Mouse (Mus musculus) embryonic facial prominence, embryonic 15.5 days (tissue): ENCODE data around the gene Slc38a8. TPM values are rescaled to one million over a fixed set of nuclear protein-coding genes. Genes with fewer than 3 reads are reported as not detected.

Experiments
- ATAC-seq: fragments of 200-750 bp; cut with Nextera tagmentation; 2 replicates; pipeline ENCODE4 v1.8.0; 2017; ENCODE audit warnings: low read depth, moderate TSS enrichment; ENCODE audit not compliant: insufficient number of reproducible peaks, low FRiP score, low TSS enrichment
- H3K27ac ChIP-seq: fragments of 300-500 bp; sonication (generic); replicated peaks from 2 replicates; pipeline ENCODE4 v1.5.1; 2015; ENCODE audit warnings: mild to moderate bottlenecking, inconsistent platforms
- H3K27me3 ChIP-seq: fragments of 300-500 bp; sonication (generic); 2 replicates; pipeline ENCODE4 v1.6.1; 2015; ENCODE audit warnings: inconsistent platforms
- H3K36me3 ChIP-seq: fragments of 300-500 bp; sonication (generic); 2 replicates; pipeline ENCODE4 v1.6.1; 2015; ENCODE audit warnings: mild to moderate bottlenecking, inconsistent platforms
- H3K4me1 ChIP-seq: fragments of 300-500 bp; sonication (generic); 2 replicates; pipeline ENCODE4 v1.6.1; 2015; ENCODE audit warnings: inconsistent platforms
- H3K4me2 ChIP-seq: fragments of 300-500 bp; sonication (generic); replicated peaks from 2 replicates; pipeline ENCODE4 v1.6.1; 2015; ENCODE audit warnings: mild to moderate bottlenecking, inconsistent platforms
- H3K4me3 ChIP-seq: fragments of 300-500 bp; sonication (generic); replicated peaks from 2 replicates; pipeline ENCODE4 v1.5.1; 2015; ENCODE audit warnings: mild to moderate bottlenecking, inconsistent platforms
- H3K9ac ChIP-seq: fragments of 300-500 bp; sonication (generic); 2 replicates; pipeline ENCODE4 v1.6.1; 2015; ENCODE audit warnings: inconsistent platforms
- H3K9me3 ChIP-seq: fragments of 300-500 bp; sonication (generic); replicated peaks from 2 replicates; pipeline ENCODE4 v1.6.1; 2016; ENCODE audit warnings: inconsistent platforms
- WGBS: fragments of 180-500 bp; shearing (Covaris S2); methylation state at CpG from one replicate; pipeline ENCODE4 v1.1.7; 2015; 5-methylcytosine and 5-hydroxymethylcytosine counted together
- polyA plus RNA-seq: library from polyadenylated mRNA; unstranded; fragments of >200 nt; fragmentation: Nextera tagmentation; extraction: Ambion mirVana; gene quantifications from 2 replicates; pipeline ENCODE4 v1.2.1, GENCODE M21; 2015

Slc38a8 gene
- polyA plus RNA-seq, 1 experiment from 2014 or later, result 0.09 TPM

DNA sequence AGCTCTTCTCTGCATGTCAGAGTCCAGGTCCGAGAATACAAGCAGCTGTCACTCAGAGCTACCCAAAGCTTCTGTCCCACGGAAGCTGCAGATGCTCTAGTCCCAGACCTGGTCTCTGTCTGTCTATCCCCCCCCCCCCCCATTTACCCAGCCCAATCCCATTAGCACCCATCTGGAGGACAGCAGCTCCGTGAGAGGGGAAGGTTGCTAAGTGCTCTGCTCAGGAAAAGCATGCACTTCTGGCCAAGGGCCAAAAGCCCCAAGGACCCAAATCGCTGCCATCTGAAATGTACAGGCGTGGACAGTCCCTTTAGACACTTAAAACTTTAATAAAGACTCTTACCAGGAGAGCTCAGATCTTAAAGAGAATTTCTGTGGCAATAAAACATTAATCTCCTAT lies 15.2 kb upstream of the Slc38a8 start:
- H3K9ac ChIP-seq, result no peak overlapping the region
- no peak overlapping the region for H3K27ac ChIP-seq
- 41% methylated on average over 5 of the region's 5 CpGs for WGBS
- H3K4me3 ChIP-seq, result no peak overlapping the region
- no peaks in the 10 kb centered on the region for H3K9me3 ChIP-seq
- peaks cover 98% of the 10 kb centered on the region for H3K36me3 ChIP-seq
- H3K4me1 ChIP-seq, result no peaks in the 10 kb centered on the region
- no peaks in the 10 kb centered on the region for H3K27me3 ChIP-seq
- no peak overlapping the region for H3K4me2 ChIP-seq
- no peak for ATAC-seq

GRCm38 (mm10) chr8:119515767-119516166 lies 14.3 kb upstream of the Slc38a8 start:
- Histone ChIP-seq H3K27ac (no peak overlapping the region), H3K4me2 (no peak overlapping the region), H3K4me1 (no peaks in the 10 kb centered on the region), H3K4me3 (no peak overlapping the region), H3K36me3 (peaks cover 98% of the 10 kb centered on the region), H3K9ac (no peak overlapping the region), H3K27me3 (no peaks in the 10 kb centered on the region), H3K9me3 (no peaks in the 10 kb centered on the region)
- no peak for ATAC-seq
- 65% methylated on average over 3 of the region's 3 CpGs for WGBS

DNA sequence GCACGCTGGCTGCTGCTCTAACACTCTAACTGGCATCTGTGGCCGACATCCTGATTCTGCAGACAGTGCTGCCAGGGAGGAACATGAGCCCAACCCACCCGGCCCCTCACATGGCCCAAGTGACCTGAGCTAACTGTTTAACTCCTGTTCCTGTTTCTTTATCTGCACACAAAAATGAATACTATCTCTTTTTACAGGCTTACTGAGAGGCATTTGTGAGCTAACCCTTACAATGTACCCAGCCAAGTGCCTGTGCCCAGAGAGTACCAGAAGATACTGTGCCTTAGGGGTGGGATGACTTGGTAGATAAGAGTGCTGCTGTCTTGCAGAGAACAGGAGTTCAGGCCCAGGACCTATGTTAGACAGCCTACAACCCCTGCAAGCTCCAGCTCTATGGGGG lies 13.4 kb upstream of the Slc38a8 start:
- Histone ChIP-seq H3K36me3 (peaks cover 98% of the 10 kb centered on the region), H3K27me3 (no peaks in the 10 kb centered on the region), H3K9me3 (no peaks in the 10 kb centered on the region), H3K4me1 (no peaks in the 10 kb centered on the region), H3K4me3 (no peak overlapping the region), H3K9ac (no peak overlapping the region), H3K27ac (no peak overlapping the region), H3K4me2 (no peak overlapping the region)
- no peak for ATAC-seq
- WGBS, result 83% methylated on average over 3 of the region's 3 CpGs

GRCm38 (mm10) chr8:119513405-119513804 lies 11.9 kb upstream of the Slc38a8 start:
- no peaks in the 10 kb centered on the region for H3K9me3 ChIP-seq
- peaks cover 98% of the 10 kb centered on the region for H3K36me3 ChIP-seq
- H3K4me2 ChIP-seq, result no peak overlapping the region
- no peaks in the 10 kb centered on the region for H3K27me3 ChIP-seq
- H3K27ac ChIP-seq, result no peak overlapping the region
- no peak overlapping the region for H3K9ac ChIP-seq
- no peak overlapping the region for H3K4me3 ChIP-seq
- WGBS, result 86% methylated on average over 4 of the region's 4 CpGs
- no peaks in the 10 kb centered on the region for H3K4me1 ChIP-seq
- no peak for ATAC-seq

DNA sequence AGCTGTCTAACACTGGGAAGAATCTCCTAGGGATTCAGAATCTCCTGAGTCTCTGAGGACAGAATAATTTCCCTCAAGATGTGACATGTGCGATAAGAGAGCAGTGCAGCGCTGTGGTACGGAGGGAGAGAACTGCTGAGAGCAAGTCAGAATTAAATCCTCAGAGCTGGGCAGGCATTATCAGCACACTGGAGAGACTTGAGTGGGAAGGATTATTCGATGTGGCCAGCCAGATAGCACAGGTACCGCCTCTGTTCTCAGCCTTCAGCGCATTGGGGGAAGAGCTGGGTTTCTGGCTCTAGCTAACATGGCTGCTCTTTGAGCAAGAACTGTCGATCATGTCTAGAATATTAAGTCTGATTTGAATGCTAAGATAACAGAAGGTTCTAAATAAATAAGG lies 10.2 kb upstream of the Slc38a8 start:
- H3K9me3 ChIP-seq, result no peaks in the 10 kb centered on the region
- H3K9ac ChIP-seq, result no peak overlapping the region
- no peaks in the 10 kb centered on the region for H3K27me3 ChIP-seq
- no peak overlapping the region for H3K4me2 ChIP-seq
- H3K27ac ChIP-seq, result no peak overlapping the region
- ATAC-seq, result no peak
- WGBS, result 93% methylated on average over 7 of the region's 7 CpGs
- no peak overlapping the region for H3K4me3 ChIP-seq
- peaks cover 94% of the 10 kb centered on the region for H3K36me3 ChIP-seq
- no peaks in the 10 kb centered on the region for H3K4me1 ChIP-seq

GRCm38 (mm10) chr8:119510471-119510870 lies 9.0 kb upstream of the Slc38a8 start:
- Histone ChIP-seq H3K4me1 (no peaks in the 10 kb centered on the region), H3K27ac (no peak overlapping the region), H3K4me3 (no peak overlapping the region), H3K9ac (no peak overlapping the region), H3K4me2 (no peak overlapping the region), H3K36me3 (peaks cover 92% of the 10 kb centered on the region), H3K9me3 (no peaks in the 10 kb centered on the region), H3K27me3 (no peaks in the 10 kb centered on the region)
- ATAC-seq, result no peak
- 86% methylated on average over 9 of the region's 9 CpGs for WGBS

GRCm38 (mm10) chr8:119506106-119506505 lies 4.6 kb upstream of the Slc38a8 start:
- H3K27ac ChIP-seq, result no peak overlapping the region
- peaks cover 49% of the 10 kb centered on the region for H3K36me3 ChIP-seq
- H3K9me3 ChIP-seq, result no peaks in the 10 kb centered on the region
- H3K4me2 ChIP-seq, result no peak overlapping the region
- H3K27me3 ChIP-seq, result no peaks in the 10 kb centered on the region
- WGBS, result 84% methylated on average over 8 of the region's 8 CpGs
- H3K4me1 ChIP-seq, result no peaks in the 10 kb centered on the region
- H3K9ac ChIP-seq, result no peak overlapping the region
- ATAC-seq, result no peak
- H3K4me3 ChIP-seq, result no peak overlapping the region

DNA sequence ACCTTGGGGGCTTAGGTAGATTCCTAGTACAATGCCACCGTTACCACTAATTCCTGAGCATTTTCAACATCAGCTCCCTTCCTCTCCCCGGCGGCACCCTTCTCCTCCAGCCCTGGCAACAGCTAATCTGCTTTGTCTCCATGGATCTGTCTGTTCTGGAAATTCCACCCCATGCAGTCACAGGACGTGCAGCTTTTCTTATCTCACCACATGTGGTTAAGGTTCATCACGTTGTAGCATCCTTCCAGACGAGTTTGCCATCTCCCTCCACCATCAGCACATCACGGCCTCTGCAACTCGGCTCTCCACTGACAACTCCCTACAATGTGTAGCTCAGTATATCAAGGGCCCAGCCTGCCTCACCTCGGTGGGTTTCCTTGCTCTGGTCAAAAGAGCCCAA lies 4.0 kb upstream of the Slc38a8 start:
- Histone ChIP-seq H3K27ac (no peak overlapping the region), H3K4me3 (no peak overlapping the region), H3K9me3 (no peaks in the 10 kb centered on the region), H3K36me3 (peaks cover 43% of the 10 kb centered on the region), H3K4me2 (no peak overlapping the region), H3K9ac (no peak overlapping the region), H3K27me3 (no peaks in the 10 kb centered on the region), H3K4me1 (no peaks in the 10 kb centered on the region)
- WGBS, result 44% methylated on average over 9 of the region's 9 CpGs
- no peak for ATAC-seq

DNA sequence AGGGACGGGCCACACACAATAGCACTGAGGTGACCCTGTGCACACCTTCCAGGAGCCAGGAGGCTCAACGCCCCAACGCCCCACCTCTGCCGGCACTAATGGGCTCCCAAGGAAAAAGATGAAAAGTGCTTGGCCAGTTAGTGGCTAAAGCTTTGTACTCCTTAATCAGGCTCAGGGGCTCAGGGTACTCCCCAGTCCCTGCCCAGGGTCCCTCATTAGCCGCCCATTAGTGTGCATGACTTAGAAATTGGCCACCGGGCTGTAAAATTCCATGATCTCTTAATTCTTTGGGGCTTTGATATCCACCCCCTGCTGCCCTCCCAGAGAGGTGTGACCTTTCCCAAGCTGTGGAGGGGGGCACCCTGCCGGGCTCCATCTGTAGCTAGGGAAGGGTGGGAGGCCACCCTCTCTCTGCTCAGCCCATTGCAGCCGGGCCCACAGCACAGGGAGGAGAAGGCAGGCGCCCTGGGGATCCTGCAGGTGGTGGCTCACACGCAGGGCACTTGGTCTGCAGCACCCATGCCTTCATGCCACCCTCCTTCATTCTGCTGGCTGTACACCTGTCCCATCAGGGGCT lies 1.8 kb upstream of the Slc38a8 start:
- Histone ChIP-seq H3K36me3 (peaks cover 21% of the 10 kb centered on the region), H3K4me2 (no peak overlapping the region), H3K9ac (no peak overlapping the region), H3K4me3 (no peak overlapping the region), H3K9me3 (no peaks in the 10 kb centered on the region), H3K4me1 (no peaks in the 10 kb centered on the region), H3K27me3 (no peaks in the 10 kb centered on the region), H3K27ac (no peak overlapping the region)
- no peak for ATAC-seq
- WGBS, result 47% methylated on average over 10 of the region's 10 CpGs

GRCm38 (mm10) chr8:119502111-119502510 lies 613 bp upstream of the Slc38a8 start:
- H3K4me1 ChIP-seq, result no peaks in the 10 kb centered on the region
- 46% methylated on average over 4 of the region's 4 CpGs for WGBS
- no peak overlapping the region for H3K4me2 ChIP-seq
- H3K9ac ChIP-seq, result no peak overlapping the region
- H3K27me3 ChIP-seq, result no peaks in the 10 kb centered on the region
- no peaks in the 10 kb centered on the region for H3K9me3 ChIP-seq
- H3K36me3 ChIP-seq, result peaks cover 12% of the 10 kb centered on the region; the same call in 1 of the 2 replicates
- no peak for ATAC-seq
- no peak overlapping the region for H3K27ac ChIP-seq
- no peak overlapping the region for H3K4me3 ChIP-seq

- H3K9ac ChIP-seq, result no peak overlapping the region
- ATAC-seq, result no peak
- H3K27me3 ChIP-seq, result no peaks in the 10 kb centered on the region
- no peak overlapping the region for H3K4me2 ChIP-seq
- no peaks in the 10 kb centered on the region for H3K4me1 ChIP-seq
- 65% methylated on average over 2 of the region's 2 CpGs for WGBS
- H3K9me3 ChIP-seq, result no peaks in the 10 kb centered on the region
- H3K27ac ChIP-seq, result no peak overlapping the region
- no peak overlapping the region for H3K4me3 ChIP-seq
- H3K36me3 ChIP-seq, result no peaks in the 10 kb centered on the region
Measured at GRCm38 (mm10) chr8:119499836-119500235, 1.7 kb downstream of the Slc38a8 start.

DNA sequence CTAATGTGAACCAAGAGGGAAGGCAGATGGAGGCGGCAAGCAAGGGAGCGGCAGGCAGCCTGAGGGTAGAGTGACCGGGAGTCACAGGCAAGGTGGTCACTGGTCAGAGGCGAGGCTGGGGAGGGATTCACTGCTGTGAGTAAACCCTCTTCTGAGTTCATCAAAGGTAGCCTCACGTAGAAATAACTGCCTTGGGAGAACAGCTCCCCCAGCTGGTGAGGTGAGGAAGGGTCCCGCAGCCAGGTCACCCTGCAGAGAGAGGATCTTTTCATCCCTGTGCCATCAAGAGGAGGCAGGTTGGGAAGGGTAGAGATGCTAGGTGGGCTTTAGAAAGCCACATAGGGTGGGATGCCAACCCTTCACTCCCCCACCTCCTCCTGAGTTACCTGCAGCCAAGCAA lies 4.7 kb downstream of the Slc38a8 start:
- WGBS, result 26% methylated on average over 6 of the region's 6 CpGs

More for the DNA sequence above, 4.7 kb downstream of the Slc38a8 start:
- no peaks in the 10 kb centered on the region for H3K4me1 ChIP-seq
- H3K9me3 ChIP-seq, result no peaks in the 10 kb centered on the region
- no peak overlapping the region for H3K4me3 ChIP-seq
- no peak overlapping the region for H3K27ac ChIP-seq
- no peak for ATAC-seq
- H3K27me3 ChIP-seq, result no peaks in the 10 kb centered on the region
- no peak overlapping the region for H3K9ac ChIP-seq
- H3K4me2 ChIP-seq, result no peak overlapping the region
- H3K36me3 ChIP-seq, result no peaks in the 10 kb centered on the region
